Mouse (Mus musculus) intestine, embryonic 16.5 days (tissue): ENCODE results near the gene Ccdc51. TPM values are rescaled to one million over a fixed set of nuclear protein-coding genes. Genes with fewer than 3 reads are reported as not detected.
A peak's percentile ranks its signal among the peaks of the same experiment; 100 is the strongest.

Experiments
- ATAC-seq: fragments of 200-750 bp; cut with Nextera tagmentation; 2 replicates; pipeline ENCODE4 v1.8.0; 2017; ENCODE audit warnings: moderate TSS enrichment, moderate library complexity
- H3K27ac ChIP-seq: fragments of 300-500 bp; sonication (generic); 2 replicates; pipeline ENCODE4 v1.5.1; 2014; ENCODE audit warnings: mild to moderate bottlenecking, low read length
- H3K27me3 ChIP-seq: fragments of 300-500 bp; sonication (generic); replicated peaks from 2 replicates; pipeline ENCODE4 v1.6.1; 2014; ENCODE audit warnings: low read length, control low read depth, mixed read lengths; ENCODE audit not compliant: control insufficient read depth, insufficient read depth
- H3K36me3 ChIP-seq: fragments of 300-500 bp; sonication (generic); 2 replicates; pipeline ENCODE4 v1.6.1; 2014; ENCODE audit warnings: low read length, control low read depth; ENCODE audit not compliant: control insufficient read depth, insufficient read depth
- H3K4me1 ChIP-seq: fragments of 300-500 bp; sonication (generic); 2 replicates; pipeline ENCODE4 v1.6.1; 2014; ENCODE audit warnings: low read length, control low read depth, mixed read lengths; ENCODE audit not compliant: control insufficient read depth, insufficient read depth
- H3K4me2 ChIP-seq: fragments of 300-500 bp; sonication (generic); 2 replicates; pipeline ENCODE4 v1.6.1; 2014; ENCODE audit warnings: low read depth, low read length, control low read depth
- H3K4me3 ChIP-seq: fragments of 300-500 bp; sonication (generic); 2 replicates; pipeline ENCODE4 v1.5.1; 2014; ENCODE audit warnings: mild to moderate bottlenecking, low read length
- H3K9ac ChIP-seq: fragments of 300-500 bp; sonication (generic); 2 replicates; pipeline ENCODE4 v1.6.1; 2014; ENCODE audit warnings: low read depth, low read length
- H3K9me3 ChIP-seq: fragments of 300-500 bp; sonication (generic); 2 replicates; pipeline ENCODE4 v1.6.1; 2016; ENCODE audit warnings: low read length, control low read depth; ENCODE audit not compliant: control insufficient read depth
- WGBS: fragments of 180-500 bp; shearing (Covaris S2); extraction: QIAGEN DNeasy Blood & Tissue Kit; methylation state at CpG from one replicate; pipeline ENCODE4 v1.1.7; 2014; 5-methylcytosine and 5-hydroxymethylcytosine counted together
- polyA plus RNA-seq: library from polyadenylated mRNA; unstranded; fragments of >200 nt; fragmentation: Nextera tagmentation; extraction: Ambion mirVana; gene quantifications from 2 replicates; pipeline ENCODE4 v1.2.1, GENCODE M21; 2015

Ccdc51 gene
- polyA plus RNA-seq, 1 experiment from 2014 or later = 20.2 TPM

- Histone ChIP-seq H3K27ac (peak overlapping the region; percentile 8), H3K4me3 (peak overlapping the region; percentile 70), H3K9ac (peak overlapping the region; percentile 85; the same call in 1 of the 2 replicates), H3K9me3 (no peaks in the 10 kb centered on the region), H3K36me3 (peaks cover 2% of the 10 kb centered on the region; the same call in 1 of the 2 replicates), H3K4me1 (peaks cover 41% of the 10 kb centered on the region), H3K4me2 (peak overlapping the region; percentile 91), H3K27me3 (no peaks in the 10 kb centered on the region)
- 24% methylated on average over 11 of the region's 11 CpGs for WGBS
- peak; percentile 3; the same call in 1 of the 2 replicates for ATAC-seq
Observed at GRCm38 (mm10) chr9:109093786-109094552, 11.7 kb downstream of the Ccdc51 start.

GRCm38 (mm10) chr9:109094553-109095136, 12.4 kb downstream of the Ccdc51 start:
- 2% methylated on average over 21 of the region's 21 CpGs for WGBS

GRCm38 (mm10) chr9:109095137-109095982, 13.1 kb downstream of the Ccdc51 start, which contains the start of gene Plxnb1:
Gene Plxnb1, plus strand, starts transcription at chr9:109095389.
- no peaks in the 10 kb centered on the region for H3K9me3 ChIP-seq
- peaks cover 2% of the 10 kb centered on the region; the same call in 1 of the 2 replicates for H3K36me3 ChIP-seq
- peaks cover 46% of the 10 kb centered on the region for H3K4me1 ChIP-seq
- ATAC-seq = peak; percentile 54
- no peaks in the 10 kb centered on the region for H3K27me3 ChIP-seq
- WGBS = under 1% methylated on average over 102 of the region's 102 CpGs
- peak within 1 kb of the TSS; percentile 85 for H3K9ac ChIP-seq
- H3K27ac ChIP-seq = peak within 1 kb of the TSS; percentile 97
- H3K4me3 ChIP-seq = peak within 1 kb of the TSS; percentile 70
- H3K4me2 ChIP-seq = peak within 1 kb of the TSS; percentile 91

More at GRCm38 (mm10) chr9:109094553-109095136, 12.4 kb downstream of the Ccdc51 start:
- H3K9ac ChIP-seq = peak overlapping the region; percentile 85
- H3K9me3 ChIP-seq = no peaks in the 10 kb centered on the region
- no peaks in the 10 kb centered on the region for H3K27me3 ChIP-seq
- peaks cover 46% of the 10 kb centered on the region for H3K4me1 ChIP-seq
- H3K4me2 ChIP-seq = peak overlapping the region; percentile 91
- H3K36me3 ChIP-seq = peaks cover 2% of the 10 kb centered on the region; the same call in 1 of the 2 replicates
- H3K27ac ChIP-seq = peak overlapping the region; percentile 97
- peak overlapping the region; percentile 70 for H3K4me3 ChIP-seq
- ATAC-seq = peak; percentile 73

GRCm38 (mm10) chr9:109096251-109096661, 14.0 kb downstream of the Ccdc51 start:
- Histone ChIP-seq H3K27me3 (no peaks in the 10 kb centered on the region), H3K4me1 (peaks cover 46% of the 10 kb centered on the region), H3K4me3 (peak overlapping the region; percentile 70), H3K9ac (peak overlapping the region; percentile 85), H3K9me3 (no peaks in the 10 kb centered on the region), H3K4me2 (peak overlapping the region; percentile 91), H3K36me3 (peaks cover 2% of the 10 kb centered on the region; the same call in 1 of the 2 replicates), H3K27ac (peak overlapping the region; percentile 97)
- ATAC-seq = no peak
- 24% methylated on average over 9 of the region's 9 CpGs for WGBS

- Histone ChIP-seq H3K27me3 (no peaks in the 10 kb centered on the region), H3K27ac (peak overlapping the region; percentile 97), H3K4me3 (peak overlapping the region; percentile 70), H3K9me3 (no peaks in the 10 kb centered on the region), H3K4me1 (peaks cover 46% of the 10 kb centered on the region), H3K9ac (peak overlapping the region; percentile 85), H3K4me2 (peak overlapping the region; percentile 91), H3K36me3 (peaks cover 2% of the 10 kb centered on the region; the same call in 1 of the 2 replicates)
- WGBS = 26% methylated on average over 6 of the region's 6 CpGs
- no peak for ATAC-seq
Observed at GRCm38 (mm10) chr9:109096856-109097255, 14.6 kb downstream of the Ccdc51 start.

GRCm38 (mm10) chr9:109097291-109097690, 15.0 kb downstream of the Ccdc51 start:
- Histone ChIP-seq H3K36me3 (no peaks in the 10 kb centered on the region), H3K4me1 (peaks cover 46% of the 10 kb centered on the region), H3K27ac (peak overlapping the region; percentile 97), H3K4me3 (peak overlapping the region; percentile 70; the same call in 1 of the 2 replicates), H3K4me2 (peak overlapping the region; percentile 91), H3K9me3 (no peaks in the 10 kb centered on the region), H3K9ac (peak overlapping the region; percentile 85), H3K27me3 (no peaks in the 10 kb centered on the region)
- no peak for ATAC-seq
- 34% methylated on average over 6 of the region's 6 CpGs for WGBS

GRCm38 (mm10) chr9:109097831-109098230, 15.5 kb downstream of the Ccdc51 start:
- Histone ChIP-seq H3K9ac (peak overlapping the region; percentile 85), H3K27me3 (no peaks in the 10 kb centered on the region), H3K9me3 (no peaks in the 10 kb centered on the region), H3K27ac (peak overlapping the region; percentile 97), H3K4me2 (peak overlapping the region; percentile 91), H3K4me3 (no peak overlapping the region), H3K4me1 (peaks cover 46% of the 10 kb centered on the region), H3K36me3 (no peaks in the 10 kb centered on the region)
- ATAC-seq = no peak
- 63% methylated on average over 5 of the region's 5 CpGs for WGBS

GRCm38 (mm10) chr9:109098366-109098765, 16.1 kb downstream of the Ccdc51 start:
- H3K27ac ChIP-seq = peak overlapping the region; percentile 97
- peaks cover 46% of the 10 kb centered on the region for H3K4me1 ChIP-seq
- no peaks in the 10 kb centered on the region for H3K9me3 ChIP-seq
- H3K36me3 ChIP-seq = no peaks in the 10 kb centered on the region
- no peak for ATAC-seq
- WGBS = 74% methylated on average over 8 of the region's 8 CpGs
- H3K4me2 ChIP-seq = peak overlapping the region; percentile 91; the same call in 1 of the 2 replicates
- peak overlapping the region; percentile 9; the same call in 1 of the 2 replicates for H3K4me3 ChIP-seq
- peak overlapping the region; percentile 85; the same call in 1 of the 2 replicates for H3K9ac ChIP-seq
- H3K27me3 ChIP-seq = no peaks in the 10 kb centered on the region
